Mouse (Mus musculus): Measurements from ENCODE around the gene Rftn1. TPM values are rescaled to one million over a fixed set of nuclear protein-coding genes. Genes with fewer than 3 reads are reported as not detected.

Gene Rftn1
- polyA plus RNA-seq, 1 experiment = 67.4 TPM

DNA sequence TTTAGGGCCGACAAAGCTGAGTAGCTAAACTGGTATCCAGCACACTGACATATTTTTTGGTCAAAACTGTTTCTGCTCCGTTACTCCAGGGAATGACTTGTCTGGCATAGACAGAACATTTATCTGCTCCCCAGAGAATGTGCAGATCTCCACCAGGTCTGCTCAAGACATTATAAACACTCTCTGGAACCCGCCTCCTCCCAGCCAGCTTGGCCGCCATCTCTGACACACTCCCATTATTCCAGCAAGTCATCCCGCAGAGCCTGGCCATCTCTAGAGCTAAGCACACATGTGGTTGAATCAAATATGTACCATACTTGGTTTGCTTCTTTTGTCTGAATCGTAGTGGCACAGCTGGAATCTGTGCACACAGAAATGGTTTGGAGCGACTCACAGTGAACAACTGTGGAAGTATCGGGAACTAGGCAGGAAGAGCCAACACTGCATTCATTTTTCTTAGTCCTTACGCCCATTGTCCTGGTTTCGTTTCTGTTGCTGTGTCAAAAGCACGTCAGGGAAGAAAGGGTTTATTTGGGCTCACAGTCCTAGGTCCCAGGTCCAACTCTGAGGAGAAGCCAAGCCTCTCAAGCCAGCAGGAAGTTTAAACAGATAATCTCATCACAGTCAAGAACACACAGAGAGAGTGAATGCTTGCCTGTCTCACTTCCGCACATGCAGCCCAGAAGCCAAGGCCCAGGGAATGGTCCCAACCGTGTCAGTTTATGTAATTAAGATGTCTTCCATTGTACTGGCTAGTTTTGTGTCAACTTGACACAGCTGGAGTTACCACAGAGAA, 126.4 kb downstream of the Rftn1 start:
- Histone ChIP-seq H3K4me3 (ENCODE audit: extremely low read depth, insufficient read depth, insufficient read length) (no peak overlapping the region), H3K27ac (ENCODE audit: insufficient read depth, low read length) (no peak overlapping the region), H3K36me3 (ENCODE audit: control insufficient read depth, insufficient read depth, low read length) (no peaks in the 10 kb centered on the region), H3K4me1 (ENCODE audit: control insufficient read depth, insufficient read depth, insufficient read length) (peaks cover 4% of the 10 kb centered on the region; the same call in 1 of the 2 replicates), H3K27me3 (ENCODE audit: control insufficient read depth, insufficient read depth, low read length) (no peaks in the 10 kb centered on the region)
- 94% methylated on average over 13 of the region's 13 CpGs for WGBS
- DNase-seq (ENCODE audit: low read depth in 1 of 2, low spot score in 2 of 2) = no peak
- TF ChIP-seq CTCF (IDR thresholded peaks at IDR 0.05; ENCODE audit: extremely low read depth, insufficient read depth, insufficient read length, insufficient replicate concordance) (no peak), POLR2A (IDR thresholded peaks at IDR 0.05; ENCODE audit: low read depth, low read length) (no peak)

DNA sequence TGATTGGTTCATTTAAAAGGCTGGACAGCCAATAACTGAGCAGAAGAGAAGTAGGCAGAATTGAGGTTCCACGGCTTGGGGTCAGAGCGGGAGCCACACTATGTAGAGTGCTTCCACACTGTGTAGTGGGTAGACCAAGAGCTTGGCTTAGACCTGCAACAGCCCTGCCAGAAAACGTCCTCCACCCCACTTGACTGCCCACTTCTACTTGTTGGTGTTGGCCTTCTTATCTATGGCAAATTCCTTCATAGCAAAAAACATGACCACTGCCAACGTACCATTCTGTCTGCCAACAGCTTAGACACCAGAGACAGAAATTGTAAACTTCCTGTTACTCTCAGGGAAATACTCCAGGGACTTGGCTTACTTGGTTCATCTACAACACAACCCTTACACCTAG, 127.8 kb downstream of the Rftn1 start:
- Histone ChIP-seq H3K36me3 (ENCODE audit: control insufficient read depth, insufficient read depth, low read length) (no peaks in the 10 kb centered on the region), H3K4me1 (ENCODE audit: control insufficient read depth, insufficient read depth, insufficient read length) (peaks cover 9% of the 10 kb centered on the region; the same call in 1 of the 2 replicates), H3K4me3 (ENCODE audit: extremely low read depth, insufficient read depth, insufficient read length) (no peak overlapping the region), H3K27me3 (ENCODE audit: control insufficient read depth, insufficient read depth, low read length) (no peaks in the 10 kb centered on the region), H3K27ac (ENCODE audit: insufficient read depth, low read length) (no peak overlapping the region)
- WGBS = 82% methylated on average over 4 of the region's 4 CpGs
- no peak for TF ChIP-seq POLR2A (IDR thresholded peaks at IDR 0.05; ENCODE audit: low read depth, low read length)
- TF ChIP-seq CTCF (IDR thresholded peaks at IDR 0.05; ENCODE audit: extremely low read depth, insufficient read depth, insufficient read length, insufficient replicate concordance) = no peak
- no peak for DNase-seq (ENCODE audit: low read depth in 1 of 2, low spot score in 2 of 2)

DNA sequence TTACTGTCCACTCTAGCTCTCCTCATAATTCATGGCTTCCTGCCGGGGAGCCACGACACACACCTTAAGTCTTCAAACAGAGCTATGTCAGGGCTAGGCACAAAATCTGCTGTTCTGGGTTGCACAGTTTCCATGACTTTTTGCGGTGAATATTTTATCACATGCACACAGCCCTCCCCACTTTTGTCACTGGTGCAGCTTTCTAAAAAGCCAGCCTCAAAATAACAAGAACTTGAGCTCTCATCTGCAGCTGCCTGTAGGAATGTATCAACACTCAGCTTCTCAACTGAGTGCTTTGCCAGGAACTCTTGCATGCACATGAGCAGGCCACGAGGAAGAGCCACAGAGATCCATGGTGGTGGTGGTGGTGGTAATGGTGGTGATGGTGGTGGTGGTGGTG, 129.0 kb downstream of the Rftn1 start:
- Histone ChIP-seq H3K27me3 (ENCODE audit: control insufficient read depth, insufficient read depth, low read length) (no peaks in the 10 kb centered on the region), H3K27ac (ENCODE audit: insufficient read depth, low read length) (no peak overlapping the region), H3K4me3 (ENCODE audit: extremely low read depth, insufficient read depth, insufficient read length) (no peak overlapping the region), H3K4me1 (ENCODE audit: control insufficient read depth, insufficient read depth, insufficient read length) (peaks cover 9% of the 10 kb centered on the region; the same call in 1 of the 2 replicates), H3K36me3 (ENCODE audit: control insufficient read depth, insufficient read depth, low read length) (peaks cover 1% of the 10 kb centered on the region; the same call in 1 of the 2 replicates)
- no peak for TF ChIP-seq POLR2A (IDR thresholded peaks at IDR 0.05; ENCODE audit: low read depth, low read length)
- TF ChIP-seq CTCF (IDR thresholded peaks at IDR 0.05; ENCODE audit: extremely low read depth, insufficient read depth, insufficient read length, insufficient replicate concordance) = no peak
- WGBS = 90% methylated on average over 4 of the region's 4 CpGs
- DNase-seq (ENCODE audit: low read depth in 1 of 2, low spot score in 2 of 2) = no peak

DNA sequence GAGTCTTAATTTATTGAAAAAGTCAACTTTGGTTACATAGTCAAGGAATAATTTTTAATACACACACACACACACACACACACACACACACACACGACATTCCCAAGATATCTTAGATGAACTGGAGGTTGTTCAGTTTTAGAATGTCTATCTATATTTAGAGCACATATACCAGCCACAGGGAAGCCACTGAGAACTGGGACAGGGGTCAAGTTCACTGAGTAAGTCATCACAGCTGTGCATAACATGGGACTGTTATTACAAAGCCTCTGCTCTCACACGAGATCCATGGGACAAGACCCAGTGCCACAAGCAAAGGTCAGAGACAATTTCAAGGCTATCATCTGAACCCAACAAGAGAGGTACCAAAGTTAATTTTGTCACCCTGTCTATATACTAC, 130.3 kb downstream of the Rftn1 start:
- DNase-seq (ENCODE audit: low read depth in 1 of 2, low spot score in 2 of 2) = no peak
- peaks cover 13% of the 10 kb centered on the region; the same call in 1 of the 2 replicates for H3K4me1 ChIP-seq (ENCODE audit: control insufficient read depth, insufficient read depth, insufficient read length)
- no peak for TF ChIP-seq CTCF (IDR thresholded peaks at IDR 0.05; ENCODE audit: extremely low read depth, insufficient read depth, insufficient read length, insufficient replicate concordance)
- no peak overlapping the region for H3K27ac ChIP-seq (ENCODE audit: insufficient read depth, low read length)
- no peaks in the 10 kb centered on the region for H3K27me3 ChIP-seq (ENCODE audit: control insufficient read depth, insufficient read depth, low read length)
- H3K36me3 ChIP-seq (ENCODE audit: control insufficient read depth, insufficient read depth, low read length) = peaks cover 1% of the 10 kb centered on the region; the same call in 1 of the 2 replicates
- no peak overlapping the region for H3K4me3 ChIP-seq (ENCODE audit: extremely low read depth, insufficient read depth, insufficient read length)
- 81% methylated on average over 2 of the region's 2 CpGs for whole genome bisulfite sequencing

DNA sequence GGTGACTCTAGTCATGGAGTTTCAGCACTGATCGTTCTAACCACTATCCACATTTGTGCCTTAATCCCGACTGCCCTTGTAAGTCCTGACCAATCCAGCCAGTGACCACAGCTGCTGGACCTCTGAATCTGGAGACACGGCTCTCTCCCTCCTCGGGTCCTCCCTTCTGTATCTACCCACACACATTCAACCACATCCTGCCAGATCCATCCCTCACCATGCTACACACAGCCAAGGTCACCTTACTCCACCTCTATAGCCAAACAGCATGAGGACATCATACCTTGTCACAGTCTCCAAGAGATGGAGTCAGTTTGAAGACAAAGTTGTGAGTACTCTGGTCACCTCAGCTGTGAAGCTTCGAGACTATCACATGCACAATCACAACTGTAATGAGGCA, 131.1 kb downstream of the Rftn1 start:
- no peak for DNase-seq (ENCODE audit: low read depth in 1 of 2, low spot score in 2 of 2)
- H3K4me1 ChIP-seq (ENCODE audit: control insufficient read depth, insufficient read depth, insufficient read length) = peaks cover 18% of the 10 kb centered on the region; the same call in 1 of the 2 replicates
- 65% methylated on average over 5 of the region's 5 CpGs for WGBS
- H3K27ac ChIP-seq (ENCODE audit: insufficient read depth, low read length) = no peak overlapping the region
- no peak overlapping the region for H3K4me3 ChIP-seq (ENCODE audit: extremely low read depth, insufficient read depth, insufficient read length)
- H3K36me3 ChIP-seq (ENCODE audit: control insufficient read depth, insufficient read depth, low read length) = peaks cover 3% of the 10 kb centered on the region; the same call in 1 of the 2 replicates
- no peak for TF ChIP-seq POLR2A (IDR thresholded peaks at IDR 0.05; ENCODE audit: low read depth, low read length)
- TF ChIP-seq CTCF (IDR thresholded peaks at IDR 0.05; ENCODE audit: extremely low read depth, insufficient read depth, insufficient read length, insufficient replicate concordance) = no peak
- H3K27me3 ChIP-seq (ENCODE audit: control insufficient read depth, insufficient read depth, low read length) = no peaks in the 10 kb centered on the region

DNA sequence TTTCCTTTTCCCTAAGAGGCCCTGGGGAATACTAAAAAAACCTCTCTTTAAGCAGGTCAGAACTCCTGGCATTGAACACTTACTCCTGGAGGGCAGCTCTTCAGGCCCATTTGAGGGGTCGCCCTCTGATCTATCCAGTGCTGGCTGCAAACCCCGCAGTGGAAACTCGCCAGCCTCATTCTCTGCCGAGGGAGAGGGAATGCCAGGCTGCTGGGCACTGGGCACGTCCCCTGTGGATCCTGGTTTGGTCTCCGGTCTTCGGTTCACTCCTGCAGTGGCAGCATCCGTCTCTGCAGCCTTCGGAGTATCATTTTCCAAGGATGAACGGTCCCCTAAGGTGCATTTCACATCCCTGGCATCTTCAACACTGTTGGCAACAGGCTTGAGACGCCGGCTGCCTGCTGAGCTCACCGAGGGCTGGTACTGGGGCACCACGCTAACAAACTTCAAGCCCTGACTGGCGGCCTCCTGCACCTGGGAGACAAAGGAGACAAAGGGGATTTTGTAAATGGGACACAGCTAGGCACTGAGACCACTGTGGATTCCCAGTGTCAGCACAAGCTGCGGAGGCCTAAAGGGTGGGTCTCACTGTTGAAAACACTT, 135.2 kb downstream of the Rftn1 start:
- H3K36me3 ChIP-seq (ENCODE audit: control insufficient read depth, insufficient read depth, low read length) = peaks cover 4% of the 10 kb centered on the region; the same call in 1 of the 2 replicates
- H3K4me3 ChIP-seq (ENCODE audit: extremely low read depth, insufficient read depth, insufficient read length) = no peak overlapping the region
- H3K27ac ChIP-seq (ENCODE audit: insufficient read depth, low read length) = no peak overlapping the region
- H3K4me1 ChIP-seq (ENCODE audit: control insufficient read depth, insufficient read depth, insufficient read length) = peaks cover 33% of the 10 kb centered on the region; the same call in 1 of the 2 replicates
- DNase-seq (ENCODE audit: low read depth in 1 of 2, low spot score in 2 of 2) = no peak
- no peaks in the 10 kb centered on the region for H3K27me3 ChIP-seq (ENCODE audit: control insufficient read depth, insufficient read depth, low read length)
- TF ChIP-seq POLR2A (IDR thresholded peaks at IDR 0.05; ENCODE audit: low read depth, low read length) = no peak
- no peak for TF ChIP-seq CTCF (IDR thresholded peaks at IDR 0.05; ENCODE audit: extremely low read depth, insufficient read depth, insufficient read length, insufficient replicate concordance)
- WGBS = 86% methylated on average over 16 of the region's 16 CpGs

Data from spleen, adult 2 months (tissue).